Mouse (Mus musculus): ENCODE data around the gene Col10a1.
"Not testable (repeated sequence)": the region's sequence is repeated elsewhere in the genome, so short reads cannot be mapped to it uniquely, and the experiment has no call there.

GRCm38 (mm10) chr10:34418794-34419193 lies 29.0 kb downstream of the Col10a1 start:
- TF ChIP-seq CTCF, POLR2A (IDR thresholded peaks at IDR 0.05; ENCODE audit: insufficient read depth, low read depth, low read length): not testable (repeated sequence)
